Mouse (Mus musculus): ENCODE measurements at regions not wholly inside any gene's neighbourhood (a gene's known extent, or its start where the extent isn't known, plus 50 kb on each side); places are given as distances from the start of the nearest gene placed in this dataset.

- no peak for ATAC-seq (ENCODE audit: extremely low read depth, insufficient number of reproducible peaks, low FRiP score, poor library complexity, severe bottlenecking)
- DNase-seq (ENCODE audit: low spot score), result no peak
- no peaks in the 10 kb centered on the region for H3K4me1 ChIP-seq (ENCODE audit: insufficient read depth, low read depth, low read length)
- H3K4me3 ChIP-seq (ENCODE audit: low read depth, low read length), result no peak overlapping the region
- no peaks in the 10 kb centered on the region for H3K36me3 ChIP-seq (replicated peaks)
- no peaks in the 10 kb centered on the region for H3K9me3 ChIP-seq (replicated peaks)
- H3K27me3 ChIP-seq (ENCODE audit: insufficient read depth, low read length), result no peaks in the 10 kb centered on the region
- TF ChIP-seq GATA2 (IDR thresholded peaks at IDR 0.05; ENCODE audit: borderline replicate concordance, low read depth, low read length), result no peak
- TF ChIP-seq TAL1 (conservative IDR thresholded peaks at IDR 0.05; ENCODE audit: low read depth, low read length), result no peak
- TF ChIP-seq POLR2AphosphoS5 (IDR thresholded peaks at IDR 0.05; ENCODE audit: insufficient replicate concordance, low read depth, low read length), result no peak
- no peak for TF ChIP-seq CTCF (IDR thresholded peaks at IDR 0.05; ENCODE audit: low read depth, low read length)
- TF ChIP-seq GATA1 (IDR thresholded peaks at IDR 0.05; ENCODE audit: borderline replicate concordance, low read length), result no peak
Measured at GRCm38 (mm10) chr10:26178356-26178755, 51.2 kb upstream of the Samd3 start.
